Mouse (Mus musculus) mouse trophoblast stem cell (cell line): ENCODE results near the gene Hist1h2bj.

Source experiments
- in situ Hi-C, 2 experiments: fragments of 300-500 bp; cut with MseI, MboI; formaldehyde crosslinking; loops; 2 replicates in 1 of 2; 3 replicates in 1 of 2; pipeline ENCODE4 v1.15.1; 2025

Hist1h2bj gene

DNA sequence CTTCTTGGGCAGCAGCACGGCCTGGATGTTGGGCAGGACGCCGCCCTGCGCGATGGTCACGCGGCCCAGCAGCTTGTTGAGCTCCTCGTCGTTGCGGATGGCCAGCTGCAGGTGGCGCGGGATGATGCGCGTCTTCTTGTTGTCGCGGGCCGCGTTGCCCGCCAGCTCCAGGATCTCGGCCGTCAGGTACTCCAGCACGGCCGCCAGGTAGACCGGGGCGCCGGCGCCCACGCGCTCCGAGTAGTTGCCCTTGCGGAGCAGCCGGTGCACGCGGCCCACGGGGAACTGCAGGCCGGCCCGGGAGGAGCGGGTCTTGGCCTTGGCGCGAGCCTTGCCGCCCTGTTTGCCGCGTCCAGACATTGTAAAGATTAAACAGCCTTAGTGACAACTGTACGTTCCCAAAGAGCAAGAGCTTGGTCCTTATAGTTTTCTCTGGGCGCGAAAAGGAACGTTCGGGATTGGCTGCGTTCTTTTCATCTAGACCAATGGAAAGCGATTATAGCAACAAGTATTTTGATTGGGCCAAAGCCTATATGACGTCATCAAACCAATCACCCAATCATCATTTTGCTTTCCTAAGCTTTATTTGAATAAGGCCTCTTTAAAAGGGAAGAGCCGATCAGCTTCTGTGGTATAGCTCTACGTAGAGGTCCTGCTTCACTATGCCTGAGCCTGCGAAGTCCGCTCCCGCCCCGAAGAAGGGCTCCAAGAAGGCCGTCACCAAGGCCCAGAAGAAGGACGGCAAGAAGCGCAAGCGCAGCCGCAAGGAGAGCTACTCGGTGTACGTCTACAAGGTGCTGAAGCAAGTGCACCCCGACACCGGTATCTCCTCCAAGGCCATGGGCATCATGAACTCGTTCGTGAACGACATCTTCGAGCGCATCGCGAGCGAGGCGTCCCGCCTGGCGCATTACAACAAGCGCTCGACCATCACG, at the start of gene Hist1h2bj, which contains the start of gene Hist1h2ag:
Gene Hist1h2bj, plus strand, starts transcription at position 647 of the 935 bp plus-strand sequence.
Gene Hist1h2ag, minus strand, starts transcription at position 377 of the 935 bp plus-strand sequence.
- in situ Hi-C loops: loop anchor here (10.0 to 25.0 kb wide), 4 partner anchors 331 to 1482 kb away; partner anchors contain the start of genes Abt1 (in 1 of the 2), Hist1h2ai (in 1 of the 2), Hist1h2bl (in 1 of the 2) and Hist1h2bm (in 1 of the 2)

DNA sequence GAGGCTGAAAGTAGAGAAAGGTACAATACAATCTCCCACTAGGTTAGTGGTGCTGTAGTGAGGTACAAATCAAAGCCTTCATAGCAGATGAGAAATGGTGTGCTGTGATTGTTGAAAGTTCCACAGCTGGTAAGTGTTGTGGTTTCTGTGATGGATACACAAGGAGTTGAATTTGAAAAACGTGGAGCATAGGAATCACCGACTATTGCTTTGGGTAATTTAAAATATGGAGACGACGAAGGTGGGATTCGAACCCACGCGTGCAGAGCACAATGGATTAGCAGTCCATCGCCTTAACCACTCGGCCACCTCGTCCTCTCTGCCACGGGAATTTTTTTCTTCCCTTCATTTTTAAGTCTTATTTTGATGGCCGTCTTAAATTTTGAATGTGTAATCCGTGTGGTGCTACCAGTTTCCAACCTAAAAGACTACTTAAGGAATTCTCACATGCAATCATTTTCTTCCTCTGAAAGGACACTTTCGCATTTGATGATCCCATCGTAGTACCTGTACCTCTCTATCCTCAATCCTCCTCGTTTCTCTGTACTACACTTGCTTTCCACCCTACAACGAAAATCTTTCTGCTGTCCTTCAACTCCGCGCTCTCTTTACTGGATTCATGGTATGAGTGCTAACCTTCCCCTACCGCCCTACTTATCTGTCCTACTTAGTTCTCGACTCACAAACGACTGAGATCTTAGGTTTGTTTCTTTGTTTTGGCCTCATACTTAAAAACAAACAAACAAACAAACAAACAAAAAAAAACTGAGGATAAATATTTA, 48.9 kb upstream of the Hist1h2bj start:
- in situ Hi-C loops: no loop called here

DNA sequence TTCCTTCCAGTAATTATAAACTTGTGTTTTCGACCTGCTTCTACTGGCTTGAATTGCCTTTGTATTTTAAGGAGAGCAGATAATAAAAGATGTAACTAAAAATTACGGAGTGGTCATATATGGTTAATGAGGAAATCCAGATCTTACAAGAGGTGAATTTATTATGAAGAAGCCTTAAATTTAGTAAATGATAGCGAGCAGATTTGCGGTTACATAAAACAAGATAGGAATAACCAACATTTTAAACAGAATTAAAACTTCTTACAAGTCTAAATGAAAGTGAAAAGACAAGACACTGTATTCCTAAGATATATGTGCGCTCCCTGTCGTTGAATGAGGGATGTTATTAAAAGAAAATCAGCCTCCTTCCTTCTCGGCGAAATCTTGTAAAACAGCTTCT, 48.1 kb upstream of the Hist1h2bj start:
- in situ Hi-C loops: no loop called here

DNA sequence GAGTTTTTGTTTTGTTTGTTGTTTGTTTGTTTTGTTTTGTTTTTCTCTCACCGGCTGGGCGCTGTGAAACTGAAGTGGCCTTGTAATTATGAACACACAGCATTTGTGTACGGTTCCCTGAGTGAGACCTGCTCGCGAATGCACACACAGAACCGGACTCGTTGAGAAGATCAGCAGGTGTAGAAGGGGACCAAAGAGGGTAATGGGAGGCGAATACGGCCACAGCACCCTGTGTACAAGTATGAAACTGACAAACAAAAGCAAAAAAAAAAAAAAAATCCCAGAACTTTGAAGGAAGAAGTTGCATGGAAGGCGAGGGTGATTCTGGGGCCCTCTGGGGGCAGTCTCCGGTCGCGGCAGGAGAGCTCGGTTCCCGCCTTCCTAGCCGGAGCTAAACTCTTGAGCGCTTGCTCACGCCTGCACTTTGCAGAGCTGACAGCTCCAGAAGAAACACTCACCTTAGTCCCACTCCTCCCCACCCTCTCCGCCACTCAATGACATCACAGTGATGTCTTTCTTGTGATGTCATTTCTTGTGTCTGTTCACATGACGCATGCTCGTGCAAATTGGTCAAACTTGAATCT, 47.6 kb upstream of the Hist1h2bj start:
- in situ Hi-C loops: no loop called here

DNA sequence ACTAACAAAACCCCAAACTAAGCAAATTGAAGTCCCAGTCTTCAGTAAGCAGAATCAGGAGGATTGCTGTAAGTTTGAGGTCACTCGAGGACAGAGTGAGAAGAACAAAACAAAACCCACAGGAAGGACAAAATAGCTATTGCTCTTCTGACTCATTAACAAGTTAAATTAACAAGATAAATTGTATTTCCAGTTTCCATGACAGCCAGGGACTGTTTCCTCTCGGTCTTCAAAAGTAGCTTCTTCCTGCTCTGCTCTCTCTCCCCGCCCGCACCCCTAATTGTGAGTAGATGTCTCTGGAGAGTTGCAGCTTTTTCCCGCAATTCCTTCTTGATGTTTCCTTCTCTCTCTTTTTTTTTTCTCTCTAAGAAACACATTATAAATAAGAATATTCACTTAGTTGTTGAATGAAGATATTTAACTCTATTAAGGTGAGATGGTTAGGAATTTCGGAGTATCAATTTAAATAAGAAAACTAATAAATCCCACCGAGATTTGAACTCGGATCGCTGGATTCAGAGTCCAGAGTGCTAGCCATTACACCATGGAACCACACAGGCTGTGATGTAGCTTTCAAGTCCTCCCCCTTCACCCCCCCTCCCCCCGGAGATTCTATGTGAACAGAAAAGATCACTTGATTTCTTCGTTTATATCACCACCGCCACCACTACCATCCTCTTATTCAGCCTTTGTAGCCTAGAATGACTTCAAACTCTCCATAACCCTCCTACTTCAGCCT, 46.7 kb upstream of the Hist1h2bj start:
- in situ Hi-C loops: no loop called here

DNA sequence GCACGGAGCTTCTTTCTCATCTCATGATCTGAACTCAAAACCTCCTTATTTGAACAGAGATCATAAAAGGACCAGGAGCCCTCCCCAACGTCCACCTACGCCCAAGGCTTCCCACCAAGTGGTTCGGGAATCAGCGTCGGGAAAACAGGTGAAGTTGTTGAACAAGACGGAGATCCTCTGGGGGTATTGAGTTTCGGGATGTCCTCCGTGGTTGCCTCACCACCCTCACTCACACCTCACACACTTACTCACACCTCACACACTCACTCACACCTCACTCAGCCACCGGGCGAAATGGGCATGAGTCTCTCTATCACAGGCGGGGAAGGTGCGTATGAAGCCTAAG, 46.2 kb upstream of the Hist1h2bj start:
- in situ Hi-C loops: no loop called here

DNA sequence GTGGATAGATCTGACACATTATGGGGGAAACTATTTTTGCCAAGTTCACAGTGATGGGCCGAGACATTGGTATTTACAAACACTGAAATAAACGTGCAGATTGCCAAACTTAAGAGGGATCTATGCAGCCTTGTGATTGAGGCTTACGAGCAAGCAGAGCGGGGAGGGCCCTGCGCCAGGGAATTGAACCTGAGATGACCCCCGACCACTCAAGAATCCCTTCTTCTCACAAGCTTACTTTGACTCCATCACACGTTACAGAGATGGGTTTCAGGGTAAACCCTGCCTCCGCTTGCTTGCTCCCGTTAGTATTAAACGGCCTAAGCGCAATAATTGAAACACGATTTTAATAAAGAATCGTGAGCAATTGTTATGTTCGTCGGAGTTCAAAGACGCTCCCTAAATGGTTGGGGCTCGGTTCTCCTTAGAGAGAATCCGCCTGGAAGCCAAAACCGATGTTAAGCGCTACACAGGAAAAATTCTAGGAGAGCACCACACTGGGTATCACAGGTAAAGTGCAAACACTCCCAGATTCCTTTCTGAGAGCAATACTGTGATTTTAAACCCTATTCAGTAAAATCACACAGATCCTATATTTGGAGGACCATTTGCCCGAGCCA, 45.7 kb upstream of the Hist1h2bj start:
- in situ Hi-C loops: no loop called here

DNA sequence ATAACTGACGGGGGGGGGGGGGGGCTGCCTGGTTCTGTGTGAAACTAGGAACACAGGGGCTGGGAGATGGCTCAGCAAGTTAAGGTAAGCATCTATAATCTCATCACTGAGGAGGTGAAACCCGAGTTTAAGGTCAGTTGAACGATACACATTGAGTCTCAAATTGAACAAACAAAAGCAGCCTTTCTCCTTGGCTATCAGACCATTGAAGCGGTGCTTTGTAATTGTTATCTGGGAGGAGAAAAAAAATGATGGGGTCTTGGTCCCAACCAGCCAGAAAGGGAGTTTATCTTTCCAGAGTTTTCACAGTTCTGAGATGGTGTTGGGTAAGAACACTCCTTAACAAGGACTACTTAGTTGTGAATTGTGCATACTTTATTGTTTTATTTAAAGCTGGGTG, 45.2 kb upstream of the Hist1h2bj start:
- in situ Hi-C loops: no loop called here

DNA sequence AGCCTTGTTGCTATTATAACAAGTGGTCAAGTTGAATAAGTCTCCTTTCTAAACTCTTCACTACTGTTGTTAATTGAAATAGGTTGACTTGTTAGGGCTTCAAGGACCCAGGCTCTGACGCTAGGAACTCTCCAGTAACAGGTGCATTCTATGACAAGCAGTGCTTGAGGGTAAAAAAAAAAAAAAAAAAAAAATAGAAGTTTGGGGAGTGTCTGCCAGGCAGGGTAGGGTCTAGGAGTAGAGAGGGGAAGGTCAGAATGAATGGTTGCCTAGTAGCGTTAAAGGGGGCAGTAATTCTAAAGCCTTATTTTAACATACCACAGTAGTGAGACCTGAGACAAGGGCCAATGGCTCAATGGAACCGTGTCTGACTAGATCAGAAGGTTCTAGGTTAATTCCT, 44.6 kb upstream of the Hist1h2bj start:
- in situ Hi-C loops: no loop called here

DNA sequence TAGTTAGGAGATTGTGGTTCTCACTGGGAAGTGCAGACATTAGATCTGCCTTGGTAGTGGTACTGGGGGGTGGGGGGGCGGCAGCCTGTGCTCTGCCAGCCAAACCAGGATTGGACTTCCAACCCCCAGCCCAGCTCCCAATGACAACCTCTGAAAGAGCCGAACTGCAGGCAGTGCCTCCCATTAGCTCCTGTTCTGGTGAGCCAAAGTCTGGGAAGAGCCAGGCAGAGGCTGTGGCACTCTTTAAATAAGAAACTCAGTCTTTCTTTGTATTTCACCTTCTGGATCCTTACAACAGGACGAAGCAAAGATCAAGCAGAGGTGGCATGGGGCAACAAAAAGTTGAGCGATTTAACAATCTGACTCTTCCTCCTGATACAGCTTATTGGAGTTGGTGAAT, 43.9 kb upstream of the Hist1h2bj start:
- in situ Hi-C loops: no loop called here

DNA sequence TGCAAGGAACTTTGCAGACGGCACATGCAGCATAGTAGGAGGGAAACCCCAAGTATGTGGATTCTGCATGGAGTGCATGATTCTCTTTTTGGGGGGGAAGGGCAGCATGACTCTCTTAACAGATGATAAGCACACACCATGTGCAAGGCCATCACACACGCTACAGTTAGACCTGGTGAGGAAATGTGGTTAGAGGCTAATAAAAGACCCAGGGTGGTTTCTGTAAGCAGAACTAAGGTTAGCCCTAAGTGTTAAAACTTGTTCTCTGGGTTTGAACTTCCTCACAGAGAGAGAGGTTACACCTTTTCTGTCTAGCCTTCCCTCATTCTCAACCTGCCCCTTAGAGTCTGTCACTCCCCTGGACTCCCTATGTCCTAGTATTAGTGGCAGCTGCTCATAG, 41.7 kb upstream of the Hist1h2bj start:
- in situ Hi-C loops: no loop called here

DNA sequence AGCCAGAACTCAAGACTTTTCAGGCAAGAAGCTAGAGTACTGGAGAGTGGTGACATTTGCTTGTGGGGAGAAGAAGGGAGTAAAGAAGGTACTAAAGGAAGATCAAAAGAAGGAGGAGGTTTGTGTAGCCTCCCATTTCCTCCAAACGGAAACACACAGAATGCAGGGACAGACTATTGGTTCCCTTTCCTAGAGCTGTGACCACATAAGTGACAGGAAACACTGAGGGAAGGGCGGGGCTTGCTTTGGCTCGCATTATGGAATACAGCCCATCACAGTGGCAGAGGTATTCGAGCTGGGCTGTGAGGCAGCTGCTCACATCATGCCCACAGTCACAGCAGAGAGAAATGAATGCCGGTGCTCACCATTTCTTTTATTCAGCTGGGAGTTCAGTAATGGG, 41.2 kb upstream of the Hist1h2bj start:
- in situ Hi-C loops: no loop called here

DNA sequence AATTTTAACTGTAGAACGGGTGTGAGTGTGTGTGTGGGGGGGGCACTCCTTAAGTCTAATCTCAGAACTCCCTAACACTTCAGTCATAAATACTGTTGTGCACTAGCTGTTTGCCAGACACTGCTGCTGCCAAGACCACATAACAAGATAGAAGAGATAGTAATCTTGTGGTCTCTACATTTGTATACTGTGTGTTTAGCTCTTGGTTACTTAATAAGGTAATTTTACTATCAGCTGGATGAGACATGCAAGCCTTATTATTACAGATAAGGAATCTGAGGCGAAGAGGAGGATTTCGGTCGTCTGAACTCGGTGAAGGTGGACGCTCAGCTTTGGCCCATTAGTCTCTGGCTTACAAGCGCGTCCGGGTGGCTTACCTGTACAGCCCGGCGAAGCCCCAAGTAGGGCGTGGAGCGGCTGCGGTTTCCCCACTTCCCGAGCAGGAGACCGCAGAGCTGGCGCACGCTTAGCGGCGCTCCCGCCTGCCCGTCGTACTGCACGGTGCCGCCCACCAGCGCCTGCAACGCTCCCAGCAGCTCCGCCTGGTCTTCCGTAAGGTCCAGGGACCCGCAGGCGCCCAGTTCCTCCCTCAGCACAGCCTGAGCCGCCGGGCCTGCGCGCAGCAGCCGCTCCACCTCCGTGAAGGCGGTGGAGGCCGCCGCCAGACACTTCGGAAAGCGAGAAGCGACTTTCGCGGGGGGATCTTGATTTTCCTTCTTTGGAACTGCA, 37.2 kb upstream of the Hist1h2bj start:
- in situ Hi-C loops: no loop called here

DNA sequence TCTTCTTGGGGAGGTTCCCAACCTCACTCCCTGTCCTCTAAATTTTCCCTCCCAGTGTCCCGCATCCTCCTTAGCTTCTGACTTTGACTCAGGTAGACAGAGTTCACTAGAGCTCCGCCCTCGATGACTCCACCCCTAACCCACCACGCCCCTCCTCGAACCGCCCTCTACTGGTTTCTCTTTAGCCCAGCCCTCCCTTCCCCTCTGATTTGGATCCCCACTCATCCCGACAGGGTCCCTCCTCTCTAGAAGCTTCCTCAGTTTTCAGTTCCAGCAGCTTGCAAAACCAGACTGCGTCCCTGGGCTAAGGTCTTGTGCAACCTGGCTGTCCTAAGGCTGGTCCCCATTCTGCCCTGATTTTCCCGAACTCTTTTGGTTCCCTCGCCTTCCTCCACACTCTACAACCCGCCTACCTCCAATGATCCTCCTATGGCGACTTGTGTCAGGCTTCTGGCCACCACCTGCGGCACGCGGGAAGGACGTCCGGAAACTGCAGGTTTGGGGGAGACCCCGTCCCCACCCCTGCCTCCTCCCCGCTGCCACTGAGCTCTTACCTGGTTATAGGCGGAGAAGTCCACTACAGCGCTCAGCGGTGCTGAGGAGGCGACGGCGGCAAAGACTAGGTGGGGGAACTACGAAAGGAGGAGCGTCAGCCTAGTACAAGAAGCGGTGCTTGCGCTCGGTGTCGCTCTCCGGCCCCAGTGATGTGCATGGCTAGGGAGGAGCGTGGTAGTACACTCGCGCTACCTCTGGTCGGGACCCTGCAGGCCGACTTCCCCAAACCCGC, 36.5 kb upstream of the Hist1h2bj start:
- in situ Hi-C loops: no loop called here

DNA sequence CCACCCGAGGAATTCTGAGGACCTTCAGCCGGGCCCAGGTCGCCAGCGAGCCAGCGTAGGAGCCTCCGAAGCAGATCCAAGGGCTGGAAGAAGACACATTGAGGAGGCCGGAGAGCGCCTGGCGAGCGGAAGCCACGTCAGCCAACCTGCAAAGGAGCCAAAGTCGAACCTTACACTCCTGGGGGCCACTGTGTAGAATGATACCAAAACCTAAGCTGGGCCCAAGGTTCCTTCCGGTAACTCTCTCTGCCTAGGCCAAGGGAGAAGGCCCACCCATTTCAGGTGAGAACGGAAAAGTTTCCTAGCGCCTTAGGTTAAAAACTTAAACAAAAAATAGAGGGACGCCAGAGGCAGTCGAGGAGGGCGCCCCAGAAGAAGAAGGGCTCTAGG, 35.9 kb upstream of the Hist1h2bj start:
- in situ Hi-C loops: no loop called here

DNA sequence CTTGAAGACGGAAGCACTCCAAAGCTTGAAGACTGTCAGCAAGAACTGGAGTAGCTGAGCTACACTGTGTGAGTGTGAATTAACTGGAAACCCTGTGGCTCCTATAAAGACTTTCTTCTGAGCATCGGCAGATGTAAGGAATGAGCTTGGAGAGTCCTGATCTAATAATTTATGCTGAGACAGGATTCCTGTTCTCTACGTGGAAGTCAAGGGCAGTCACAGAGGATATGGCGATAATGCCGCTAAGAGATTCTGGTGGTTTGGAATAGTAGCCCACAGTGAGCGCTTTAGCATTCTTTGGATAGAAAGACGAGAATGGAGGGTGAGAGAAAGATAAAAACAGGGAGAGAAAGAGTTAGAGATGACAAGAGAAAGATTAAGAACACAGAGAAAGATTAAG, 35.1 kb upstream of the Hist1h2bj start:
- in situ Hi-C loops: no loop called here

DNA sequence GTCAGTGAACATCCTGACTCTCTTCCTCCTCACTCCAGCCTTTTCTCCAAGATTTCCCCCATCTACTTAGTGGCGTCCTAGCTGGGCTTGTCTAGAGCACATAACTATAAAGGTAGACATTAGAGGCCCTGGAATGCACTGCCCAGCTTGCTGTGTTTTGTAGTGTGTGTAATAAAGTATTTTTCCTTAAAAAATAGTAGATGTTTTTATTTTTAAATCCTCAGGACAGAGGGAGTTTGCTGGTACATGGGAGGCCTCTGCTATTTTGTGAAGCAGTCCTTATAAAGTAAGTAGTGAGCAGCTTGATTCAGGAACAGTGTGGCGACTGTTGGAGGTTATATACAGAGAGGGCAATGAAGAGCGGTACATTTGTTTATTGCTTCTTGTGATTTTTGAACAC, 34.3 kb upstream of the Hist1h2bj start:
- in situ Hi-C loops: no loop called here

DNA sequence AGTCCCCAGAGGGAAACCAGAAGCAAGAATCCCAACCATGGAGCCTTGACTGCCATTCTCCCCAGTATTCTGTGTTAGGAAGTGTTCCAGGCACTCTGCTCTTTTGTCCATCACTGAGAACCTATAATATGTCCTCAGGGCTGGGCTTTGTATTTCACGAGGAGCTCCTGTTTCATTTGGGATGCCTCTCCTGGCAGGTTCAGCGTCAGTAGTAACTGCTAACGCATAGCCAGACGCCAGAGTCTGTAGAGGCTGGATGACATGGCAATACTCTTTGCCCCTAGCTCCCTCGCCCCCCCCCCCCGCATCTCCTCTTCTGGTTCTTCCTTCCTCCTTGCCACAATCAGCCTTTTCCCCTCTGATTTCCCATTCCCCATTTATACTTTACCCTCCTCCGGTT, 33.4 kb upstream of the Hist1h2bj start, which contains the start of gene Prss16:
Gene Prss16, minus strand, starts transcription at position 101 of the 400 bp plus-strand sequence.
- in situ Hi-C loops: no loop called here

DNA sequence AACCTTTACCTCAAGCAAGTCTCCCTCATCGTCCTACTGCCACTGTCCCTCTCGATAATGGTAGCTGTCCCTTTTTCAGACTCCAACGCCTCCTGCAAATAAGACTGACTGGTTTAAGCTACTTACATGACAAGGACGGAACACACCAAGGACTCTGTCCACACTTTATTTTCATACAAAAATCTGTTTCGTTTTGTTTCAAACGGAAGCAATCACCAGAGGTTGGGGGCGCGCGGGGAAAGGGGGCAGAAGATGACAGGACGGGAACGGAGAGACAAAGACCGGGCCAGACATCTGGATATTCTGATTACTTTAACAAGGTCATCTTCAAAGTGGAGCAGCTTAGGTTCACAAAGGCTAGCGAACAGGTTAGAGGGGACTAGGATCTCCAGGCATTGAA, 29.3 kb upstream of the Hist1h2bj start:
- in situ Hi-C loops: no loop called here
